Mouse (Mus musculus) kidney, postnatal 25 days (tissue): ENCODE data around the gene Fam129b.

ENCODE experiments used
- DNase-seq, 2 experiments: peaks; one replicate each; pipeline ENCODE4 v3.0.0; 2021; ENCODE audit warnings: mixed read lengths in 2 of 2

The Fam129b gene

GRCm38 (mm10) chr2:32860799-32861198, 15.1 kb upstream of the Fam129b start:
- DNase-seq = no peak

GRCm38 (mm10) chr2:32863317-32863716, 12.6 kb upstream of the Fam129b start:
- no peak for DNase-seq

GRCm38 (mm10) chr2:32864755-32865154, 11.2 kb upstream of the Fam129b start:
- DNase-seq = no peak

GRCm38 (mm10) chr2:32867354-32867753, 8.6 kb upstream of the Fam129b start:
- DNase-seq = no peak

- peak; percentile 34 to 71 for DNase-seq
Measured at GRCm38 (mm10) chr2:32869721-32870274, 6.1 kb upstream of the Fam129b start.

GRCm38 (mm10) chr2:32870275-32871100, 5.4 kb upstream of the Fam129b start:
- no peak for DNase-seq

GRCm38 (mm10) chr2:32874070-32874469, 1.8 kb upstream of the Fam129b start:
- DNase-seq = no peak

- DNase-seq = peak in 1 of 2 experiments; percentile 28
Measured at GRCm38 (mm10) chr2:32874951-32875674, 801 bp upstream of the Fam129b start.

GRCm38 (mm10) chr2:32876490-32877302, 782 bp downstream of the Fam129b start:
- peak in 1 of 2 experiments; percentile 66 for DNase-seq

GRCm38 (mm10) chr2:32877303-32877702, 1.4 kb downstream of the Fam129b start:
- DNase-seq = no peak

GRCm38 (mm10) chr2:32877761-32878393, 2.0 kb downstream of the Fam129b start:
- DNase-seq = no peak

GRCm38 (mm10) chr2:32878396-32878795, 2.5 kb downstream of the Fam129b start:
- peak; percentile 51 to 85 for DNase-seq

- DNase-seq = no peak
Measured at GRCm38 (mm10) chr2:32879593-32879992, 3.7 kb downstream of the Fam129b start.

GRCm38 (mm10) chr2:32881054-32881453, 5.1 kb downstream of the Fam129b start:
- peak in 1 of 2 experiments; percentile 65 for DNase-seq

- peak; percentile 93 to 96 for DNase-seq
Measured at GRCm38 (mm10) chr2:32881723-32882122, 5.8 kb downstream of the Fam129b start.

GRCm38 (mm10) chr2:32882283-32883043, 6.5 kb downstream of the Fam129b start:
- DNase-seq = peak; percentile 36 to 74

GRCm38 (mm10) chr2:32884745-32885144, 8.8 kb downstream of the Fam129b start:
- no peak for DNase-seq

- no peak for DNase-seq
Measured at GRCm38 (mm10) chr2:32888029-32888428, 12.1 kb downstream of the Fam129b start.

GRCm38 (mm10) chr2:32888551-32888950, 12.6 kb downstream of the Fam129b start:
- no peak for DNase-seq

GRCm38 (mm10) chr2:32890280-32890679, 14.4 kb downstream of the Fam129b start:
- DNase-seq = no peak

GRCm38 (mm10) chr2:32891278-32891677, 15.4 kb downstream of the Fam129b start:
- no peak for DNase-seq
